Mouse (Mus musculus) liver, embryonic 12.5 days (tissue): ENCODE data around the gene Rprd1b. TPM values are rescaled to one million over a fixed set of nuclear protein-coding genes. Genes with fewer than 3 reads are reported as not detected.

Experiments used
- ATAC-seq: fragments of 200-750 bp; cut with Nextera tagmentation; 2 replicates; pipeline ENCODE4 v1.8.0; 2017; ENCODE audit warnings: moderate number of reproducible peaks, mild to moderate bottlenecking, moderate library complexity
- H3K27ac ChIP-seq: fragments of 300-500 bp; sonication (generic); 2 replicates; pipeline ENCODE4 v1.5.1; 2016; ENCODE audit warnings: mild to moderate bottlenecking
- H3K27me3 ChIP-seq: fragments of 300-500 bp; sonication (generic); replicated peaks from 2 replicates; pipeline ENCODE4 v1.6.1; 2016; ENCODE audit warnings: mild to moderate bottlenecking, moderate library complexity
- H3K36me3 ChIP-seq: fragments of 300-500 bp; sonication (generic); 2 replicates; pipeline ENCODE4 v1.6.1; 2016; ENCODE audit warnings: mild to moderate bottlenecking, moderate library complexity
- H3K4me1 ChIP-seq: fragments of 300-500 bp; sonication (generic); 2 replicates; pipeline ENCODE4 v1.6.1; 2016
- H3K4me2 ChIP-seq: fragments of 300-500 bp; sonication (generic); 2 replicates; pipeline ENCODE4 v1.6.1; 2016; ENCODE audit warnings: mild to moderate bottlenecking, moderate library complexity
- H3K4me3 ChIP-seq: fragments of 300-500 bp; sonication (generic); 2 replicates; pipeline ENCODE4 v1.5.1; 2016; ENCODE audit warnings: mild to moderate bottlenecking, moderate library complexity
- H3K9ac ChIP-seq: fragments of 300-500 bp; sonication (generic); 2 replicates; pipeline ENCODE4 v1.6.1; 2016; ENCODE audit warnings: mild to moderate bottlenecking, moderate library complexity
- H3K9me3 ChIP-seq: fragments of 300-500 bp; sonication (generic); replicated peaks from 2 replicates; pipeline ENCODE4 v1.6.1; 2016; ENCODE audit warnings: mild to moderate bottlenecking, moderate library complexity
- WGBS: fragments of 180-500 bp; shearing (Covaris S2); methylation state at CpG from one replicate; pipeline ENCODE4 v1.1.7; 2016; ENCODE audit not compliant: insufficient replicate concordance; 5-methylcytosine and 5-hydroxymethylcytosine counted together
- polyA plus RNA-seq: library from polyadenylated mRNA; unstranded; fragments of >200 nt; fragmentation: Nextera tagmentation; extraction: Ambion mirVana; gene quantifications from 2 replicates; pipeline ENCODE4 v1.2.1, GENCODE M21; 2016

Rprd1b gene
- polyA plus RNA-seq, 1 experiment from 2014 or later = 42.5 TPM

- no peak overlapping the region for H3K4me3 ChIP-seq
- H3K9ac ChIP-seq = no peak overlapping the region
- WGBS = 61% methylated on average over 5 of the region's 5 CpGs
- no peak overlapping the region for H3K4me2 ChIP-seq
- peaks cover 39% of the 10 kb centered on the region for H3K36me3 ChIP-seq
- peaks cover 76% of the 10 kb centered on the region for H3K4me1 ChIP-seq
- no peaks in the 10 kb centered on the region for H3K9me3 ChIP-seq
- no peaks in the 10 kb centered on the region for H3K27me3 ChIP-seq
- peak overlapping the region; percentile 37 for H3K27ac ChIP-seq
- no peak for ATAC-seq
Observed at GRCm38 (mm10) chr2:158114931-158115330, 86.6 kb downstream of the Rprd1b start.

GRCm38 (mm10) chr2:158115838-158116453 is 87.6 kb downstream of the Rprd1b start:
- Histone ChIP-seq H3K4me2 (no peak overlapping the region), H3K36me3 (peaks cover 49% of the 10 kb centered on the region), H3K4me3 (no peak overlapping the region), H3K9ac (no peak overlapping the region), H3K4me1 (peaks cover 82% of the 10 kb centered on the region), H3K27me3 (no peaks in the 10 kb centered on the region), H3K9me3 (no peaks in the 10 kb centered on the region), H3K27ac (peak overlapping the region; percentile 33)
- no peak for ATAC-seq
- 81% methylated on average over 3 of the region's 3 CpGs for WGBS

GRCm38 (mm10) chr2:158116653-158117052 is 88.4 kb downstream of the Rprd1b start:
- WGBS = 19% methylated on average over 6 of the region's 6 CpGs
- H3K27ac ChIP-seq = peak overlapping the region; percentile 33; the same call in 1 of the 2 replicates
- peaks cover 87% of the 10 kb centered on the region for H3K4me1 ChIP-seq

GRCm38 (mm10) chr2:158119145-158119544 is 90.8 kb downstream of the Rprd1b start:
- Histone ChIP-seq H3K9ac (no peak overlapping the region), H3K4me1 (peaks cover 74% of the 10 kb centered on the region), H3K9me3 (no peaks in the 10 kb centered on the region), H3K4me3 (no peak overlapping the region), H3K36me3 (peaks cover 81% of the 10 kb centered on the region), H3K27me3 (no peaks in the 10 kb centered on the region), H3K4me2 (no peak overlapping the region), H3K27ac (0 out of 2 replicates have a peak overlapping the region, but pooled peaks have one; percentile 13)
- ATAC-seq = peak; percentile 36
- 27% methylated on average over 4 of the region's 4 CpGs for WGBS

More at GRCm38 (mm10) chr2:158116653-158117052, 88.4 kb downstream of the Rprd1b start:
- H3K4me3 ChIP-seq = no peak overlapping the region
- peaks cover 56% of the 10 kb centered on the region for H3K36me3 ChIP-seq
- H3K27me3 ChIP-seq = no peaks in the 10 kb centered on the region
- H3K9me3 ChIP-seq = no peaks in the 10 kb centered on the region
- peak; percentile 34 for ATAC-seq
- no peak overlapping the region for H3K4me2 ChIP-seq
- no peak overlapping the region for H3K9ac ChIP-seq

- H3K4me2 ChIP-seq = no peak overlapping the region
- peaks cover 92% of the 10 kb centered on the region for H3K36me3 ChIP-seq
- H3K9ac ChIP-seq = no peak overlapping the region
- WGBS = 85% methylated on average over 8 of the region's 8 CpGs
- no peak overlapping the region for H3K4me3 ChIP-seq
- H3K27me3 ChIP-seq = no peaks in the 10 kb centered on the region
- no peaks in the 10 kb centered on the region for H3K9me3 ChIP-seq
- peaks cover 64% of the 10 kb centered on the region for H3K4me1 ChIP-seq
- H3K27ac ChIP-seq = no peak overlapping the region
- no peak for ATAC-seq
Observed at GRCm38 (mm10) chr2:158120211-158120610, 91.9 kb downstream of the Rprd1b start.

GRCm38 (mm10) chr2:158120868-158121267 is 92.6 kb downstream of the Rprd1b start:
- Histone ChIP-seq H3K9me3 (no peaks in the 10 kb centered on the region), H3K27ac (no peak overlapping the region), H3K27me3 (no peaks in the 10 kb centered on the region), H3K4me1 (peaks cover 58% of the 10 kb centered on the region), H3K4me2 (no peak overlapping the region), H3K9ac (no peak overlapping the region), H3K36me3 (peaks cover 98% of the 10 kb centered on the region), H3K4me3 (no peak overlapping the region)
- WGBS = 77% methylated on average over 3 of the region's 3 CpGs
- ATAC-seq = no peak

- no peaks in the 10 kb centered on the region for H3K9me3 ChIP-seq
- H3K36me3 ChIP-seq = peaks cover 100% of the 10 kb centered on the region
- 76% methylated on average over 11 of the region's 12 CpGs for WGBS
- peaks cover 49% of the 10 kb centered on the region for H3K4me1 ChIP-seq
- no peak overlapping the region for H3K9ac ChIP-seq
- H3K27me3 ChIP-seq = no peaks in the 10 kb centered on the region
- ATAC-seq = no peak
- 0 out of 2 replicates have a peak overlapping the region, but pooled peaks have one; percentile 5 for H3K27ac ChIP-seq
- no peak overlapping the region for H3K4me2 ChIP-seq
- H3K4me3 ChIP-seq = no peak overlapping the region
Observed at GRCm38 (mm10) chr2:158121645-158122326, 93.5 kb downstream of the Rprd1b start.

- Histone ChIP-seq H3K27me3 (no peaks in the 10 kb centered on the region), H3K4me1 (peaks cover 39% of the 10 kb centered on the region), H3K9ac (no peak overlapping the region), H3K27ac (no peak overlapping the region), H3K9me3 (no peaks in the 10 kb centered on the region), H3K4me3 (no peak overlapping the region), H3K4me2 (no peak overlapping the region), H3K36me3 (peaks cover 100% of the 10 kb centered on the region)
- WGBS = 73% methylated on average over 6 of the region's 6 CpGs
- no peak for ATAC-seq
Observed at GRCm38 (mm10) chr2:158122814-158123213, 94.5 kb downstream of the Rprd1b start.

- peaks cover 23% of the 10 kb centered on the region for H3K4me1 ChIP-seq
Observed at GRCm38 (mm10) chr2:158127245-158127644, 98.9 kb downstream of the Rprd1b start.

GRCm38 (mm10) chr2:158127872-158128271 is 99.6 kb downstream of the Rprd1b start:
- H3K4me1 ChIP-seq = peaks cover 29% of the 10 kb centered on the region
- peaks cover 100% of the 10 kb centered on the region for H3K36me3 ChIP-seq
- H3K9ac ChIP-seq = no peak overlapping the region
- no peak overlapping the region for H3K27ac ChIP-seq
- no peaks in the 10 kb centered on the region for H3K27me3 ChIP-seq
- WGBS = 80% methylated on average over 7 of the region's 7 CpGs
- H3K4me2 ChIP-seq = no peak overlapping the region
- H3K4me3 ChIP-seq = no peak overlapping the region
- H3K9me3 ChIP-seq = no peaks in the 10 kb centered on the region
- no peak for ATAC-seq

More at GRCm38 (mm10) chr2:158127245-158127644, 98.9 kb downstream of the Rprd1b start:
- Histone ChIP-seq H3K27me3 (no peaks in the 10 kb centered on the region), H3K4me2 (no peak overlapping the region), H3K9me3 (no peaks in the 10 kb centered on the region), H3K36me3 (peaks cover 100% of the 10 kb centered on the region), H3K4me3 (no peak overlapping the region), H3K27ac (no peak overlapping the region), H3K9ac (no peak overlapping the region)
- 85% methylated on average over 6 of the region's 6 CpGs for WGBS
- ATAC-seq = no peak

- H3K4me1 ChIP-seq = peaks cover 33% of the 10 kb centered on the region
- WGBS = 84% methylated on average over 8 of the region's 8 CpGs
Observed at GRCm38 (mm10) chr2:158128461-158129130, 100.3 kb downstream of the Rprd1b start.

More at GRCm38 (mm10) chr2:158128461-158129130, 100.3 kb downstream of the Rprd1b start:
- H3K4me3 ChIP-seq = no peak overlapping the region
- peaks cover 100% of the 10 kb centered on the region for H3K36me3 ChIP-seq
- H3K27ac ChIP-seq = no peak overlapping the region
- H3K9me3 ChIP-seq = no peaks in the 10 kb centered on the region
- no peak for ATAC-seq
- no peaks in the 10 kb centered on the region for H3K27me3 ChIP-seq
- no peak overlapping the region for H3K4me2 ChIP-seq
- H3K9ac ChIP-seq = no peak overlapping the region
